Mouse (Mus musculus): Measurements from ENCODE around the gene Yars. TPM values are rescaled to one million over a fixed set of nuclear protein-coding genes. Genes with fewer than 3 reads are reported as not detected.
"Not testable (repeated sequence)": the region's sequence is repeated elsewhere in the genome, so short reads cannot be mapped to it uniquely, and the experiment has no call there.

Yars gene
- total RNA-seq, 2 experiments from 2014 or later = 83.9 to 102 TPM

DNA sequence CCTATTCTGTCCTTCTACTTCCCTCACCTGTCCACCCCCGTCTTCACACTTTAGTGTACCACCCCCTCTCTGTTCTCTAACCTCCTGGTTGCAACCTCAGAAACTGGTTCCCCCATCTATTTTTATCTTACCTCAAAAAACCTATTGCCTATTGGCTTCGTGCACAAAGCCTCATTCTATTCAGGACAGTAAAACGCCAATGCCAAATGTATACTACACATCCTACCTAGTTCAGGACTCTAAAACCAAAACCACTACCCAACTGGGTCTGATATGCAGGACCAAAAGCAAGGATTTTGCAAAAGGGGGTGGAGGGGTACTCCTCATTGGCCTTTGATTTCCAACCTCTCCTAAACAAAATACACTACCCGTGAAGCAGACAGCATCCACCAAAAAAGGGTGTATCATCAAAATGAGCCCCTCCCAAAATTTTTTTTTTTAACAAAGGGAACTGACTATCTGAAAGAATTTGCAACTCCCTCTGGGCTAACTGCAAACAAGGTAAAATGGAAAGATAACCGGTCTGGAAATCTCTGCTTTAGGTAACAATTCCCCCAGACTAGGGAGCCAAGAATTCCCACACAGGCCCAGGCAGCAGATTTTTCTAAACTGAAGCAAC is 1.4 kb upstream of the Yars start:
- no peak for DNase-seq (ENCODE audit: low spot score in 2 of 2)

DNA sequence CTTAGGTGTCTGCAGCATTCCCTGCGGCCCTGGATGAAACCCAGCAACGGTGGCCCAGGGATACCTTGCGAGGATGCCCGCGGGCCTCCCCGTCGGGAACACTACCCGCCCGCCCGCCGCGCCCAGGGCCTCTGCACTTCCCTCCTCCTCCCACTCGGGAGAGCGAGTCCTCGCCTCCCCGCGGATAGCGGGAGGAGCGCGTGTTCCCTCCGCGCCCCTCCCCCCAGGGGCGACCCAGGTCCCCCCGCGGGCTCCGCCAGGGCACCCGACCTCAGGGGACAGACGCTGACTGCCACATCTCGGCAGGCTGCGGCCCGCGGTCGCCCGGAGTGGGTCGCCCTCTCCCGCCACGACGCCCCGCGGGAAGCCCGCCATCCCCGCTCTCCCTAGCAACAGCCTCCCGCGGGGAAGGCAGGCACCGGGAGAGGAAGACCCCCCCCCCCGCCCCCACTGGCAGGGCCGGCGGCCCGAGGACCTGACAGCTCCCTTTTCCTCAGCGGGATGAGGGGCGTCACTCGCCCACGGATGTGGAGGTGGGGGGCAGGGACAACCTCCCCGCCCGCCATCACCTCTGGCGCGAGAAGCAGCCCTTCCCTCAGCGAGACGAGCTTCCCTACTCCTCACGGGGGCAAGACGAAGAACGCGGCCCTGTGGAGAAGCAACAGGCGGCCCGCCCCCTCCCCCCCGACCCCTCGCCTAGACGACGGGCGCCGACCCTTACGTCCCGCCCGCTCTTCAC is 588 bp upstream of the Yars start:
- DNase-seq (ENCODE audit: low spot score in 2 of 2) = peak; percentile 45 to 46

DNA sequence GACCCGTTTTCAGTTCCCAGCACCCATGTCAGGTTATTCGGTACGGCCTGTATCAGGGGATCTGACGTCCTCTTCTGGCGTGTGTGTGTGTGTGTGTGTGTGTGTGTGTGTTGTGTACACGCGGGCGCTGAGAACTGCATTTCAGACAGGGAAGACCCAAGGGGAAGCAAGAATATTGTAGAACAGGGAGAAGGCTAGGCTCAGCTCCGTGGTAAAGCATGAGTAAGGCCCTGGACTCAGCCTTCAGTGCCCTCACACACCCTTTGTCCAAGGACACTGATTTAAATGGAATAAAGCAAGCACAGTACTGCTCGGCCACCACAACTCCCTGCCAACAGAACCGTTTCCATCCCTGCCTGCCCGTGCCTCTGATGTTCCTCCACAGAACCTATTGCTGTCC is 978 bp downstream of the Yars start:
- DNase-seq (ENCODE audit: low spot score in 2 of 2) = no peak

DNA sequence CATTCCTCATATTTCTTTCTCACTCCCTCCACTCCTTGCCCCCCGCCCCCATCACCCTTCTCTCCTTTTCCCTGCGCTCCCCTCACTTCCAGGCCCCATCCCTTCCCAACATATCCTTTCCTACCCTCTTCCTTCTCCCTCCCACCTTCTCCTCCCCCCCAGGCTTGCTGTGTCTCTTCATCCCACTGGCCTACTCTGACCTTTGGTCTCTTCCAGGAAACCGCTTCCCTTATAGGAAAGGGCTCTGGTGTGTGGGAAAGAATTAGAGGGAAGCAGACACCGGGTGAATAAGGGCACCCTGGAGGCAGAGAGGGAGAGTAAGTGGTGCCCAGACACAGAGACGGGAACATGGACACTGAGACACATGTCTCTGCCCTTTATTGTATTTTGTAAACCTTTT is 2.1 kb downstream of the Yars start:
- DNase-seq (ENCODE audit: low spot score in 2 of 2) = no peak

DNA sequence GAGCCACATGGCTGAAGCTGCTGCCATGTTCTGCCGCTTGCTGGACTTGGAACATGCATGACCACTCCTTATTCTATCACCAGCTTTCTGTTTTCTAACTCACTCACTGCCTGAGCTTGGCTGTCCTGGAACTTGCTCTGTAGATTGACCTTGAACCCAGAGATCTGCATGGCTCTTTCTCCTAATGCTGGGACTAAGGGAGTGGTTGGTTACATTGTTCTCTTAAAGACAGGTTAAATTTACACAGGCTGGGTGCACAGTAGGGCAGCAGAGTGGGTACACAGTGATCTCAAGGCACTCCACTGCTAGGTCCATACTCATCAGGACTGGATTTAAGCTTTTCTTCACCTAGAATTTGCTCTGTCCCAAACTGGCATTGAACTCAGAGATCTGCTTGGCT is 4.7 kb downstream of the Yars start:
- no peak for DNase-seq (ENCODE audit: low spot score in 2 of 2)

DNA sequence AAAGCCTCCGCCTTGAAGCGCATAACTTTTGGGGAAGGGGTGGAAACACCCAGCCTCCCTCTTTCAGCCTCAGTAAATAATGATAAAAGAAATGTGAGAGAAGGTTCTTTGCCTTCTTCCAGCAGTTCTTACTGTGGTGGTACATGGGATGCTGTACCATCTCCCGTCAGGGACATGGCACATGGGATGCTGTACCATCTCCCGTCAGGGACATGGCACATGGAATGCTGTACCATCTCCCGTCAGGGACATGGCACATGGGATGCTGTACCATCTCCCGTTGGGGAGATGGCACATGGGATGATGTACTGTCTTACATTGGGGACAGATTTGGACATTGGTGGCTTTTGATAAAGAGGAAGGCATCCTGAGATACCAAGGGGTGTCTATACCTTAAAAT is 8.0 kb downstream of the Yars start:
- DNase-seq (ENCODE audit: low spot score in 2 of 2) = no peak

DNA sequence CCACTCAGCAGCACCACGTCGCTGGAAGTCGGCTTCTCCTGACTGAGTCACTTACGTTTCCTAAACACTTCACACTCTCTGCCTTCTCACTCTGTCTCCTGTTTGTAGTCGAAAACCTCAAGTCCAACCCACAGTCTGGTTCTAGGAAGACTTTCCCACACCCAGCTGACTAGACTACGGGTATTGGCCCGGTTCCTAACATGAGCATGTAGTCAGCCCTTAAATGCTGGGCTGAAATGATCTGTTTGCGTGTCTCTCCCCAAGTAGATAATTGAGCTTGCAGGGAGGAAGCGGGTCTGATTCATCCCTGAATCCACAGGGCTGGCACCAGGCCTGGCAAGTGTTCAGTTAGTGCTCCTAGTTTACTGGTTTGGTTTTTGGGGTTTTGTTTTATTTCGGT is 15.1 kb downstream of the Yars start:
- peak in 1 of 2 experiments; percentile 38 for DNase-seq (ENCODE audit: low spot score in 2 of 2)

DNA sequence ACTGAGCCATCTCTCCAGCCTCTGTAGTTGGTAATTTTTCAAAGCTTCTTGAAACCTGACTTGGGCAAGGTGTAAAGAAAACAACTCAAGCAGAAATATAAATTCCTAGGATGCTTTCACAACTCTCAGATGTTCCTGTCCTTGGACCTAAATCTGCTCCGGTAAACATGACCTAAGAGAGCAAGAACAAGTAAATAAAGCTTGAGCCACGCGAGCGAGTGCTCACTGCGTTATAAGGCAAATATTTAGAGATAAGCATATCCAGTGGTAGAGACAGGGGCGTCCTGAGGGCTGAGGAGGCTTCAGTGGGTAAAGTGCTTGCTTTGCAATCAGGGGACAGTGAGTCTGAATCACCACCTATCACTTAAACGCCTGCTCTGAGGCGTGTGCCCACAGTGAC is 17.2 kb downstream of the Yars start:
- no peak for DNase-seq (ENCODE audit: low spot score in 2 of 2)

DNA sequence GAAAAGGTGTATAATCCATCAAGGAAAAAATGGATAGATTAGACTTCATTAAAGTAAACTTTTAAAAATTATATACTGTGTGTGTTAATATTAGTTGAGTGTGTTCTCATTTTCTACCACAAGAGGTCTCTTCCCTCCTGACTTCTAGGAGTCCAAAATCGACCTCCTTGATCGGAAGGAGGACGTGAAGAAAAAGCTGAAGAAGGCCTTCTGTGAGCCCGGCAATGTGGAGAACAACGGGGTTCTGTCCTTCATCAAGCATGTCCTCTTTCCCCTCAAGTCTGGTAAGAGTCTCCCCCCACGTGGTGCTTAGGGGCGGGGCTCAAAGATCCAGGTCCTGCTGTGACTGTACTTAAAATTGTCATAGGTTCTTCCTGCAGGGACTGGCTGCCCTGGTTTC is 19.9 kb downstream of the Yars start:
- no peak for DNase-seq (ENCODE audit: low spot score in 2 of 2)

DNA sequence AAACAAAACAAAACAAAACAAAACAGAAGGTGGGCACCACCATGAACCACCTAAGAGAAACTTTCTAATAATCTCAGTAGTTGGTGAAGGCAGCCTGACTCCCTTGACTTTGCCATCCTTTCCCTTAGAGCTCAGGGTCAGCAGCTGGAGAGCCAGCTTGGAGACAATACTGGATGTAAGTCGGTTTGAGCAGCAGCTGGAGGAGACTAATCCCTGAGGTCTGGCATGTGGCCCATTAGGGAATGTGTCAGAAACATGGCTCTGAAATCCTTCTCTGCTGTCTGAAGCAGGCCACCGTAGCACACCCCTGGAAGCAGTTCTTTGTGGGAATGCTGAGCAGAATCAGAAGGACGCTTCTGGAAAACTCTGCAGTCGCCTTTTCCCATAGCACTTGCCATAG is 21.9 kb downstream of the Yars start:
- no peak for DNase-seq (ENCODE audit: low spot score in 2 of 2)

DNA sequence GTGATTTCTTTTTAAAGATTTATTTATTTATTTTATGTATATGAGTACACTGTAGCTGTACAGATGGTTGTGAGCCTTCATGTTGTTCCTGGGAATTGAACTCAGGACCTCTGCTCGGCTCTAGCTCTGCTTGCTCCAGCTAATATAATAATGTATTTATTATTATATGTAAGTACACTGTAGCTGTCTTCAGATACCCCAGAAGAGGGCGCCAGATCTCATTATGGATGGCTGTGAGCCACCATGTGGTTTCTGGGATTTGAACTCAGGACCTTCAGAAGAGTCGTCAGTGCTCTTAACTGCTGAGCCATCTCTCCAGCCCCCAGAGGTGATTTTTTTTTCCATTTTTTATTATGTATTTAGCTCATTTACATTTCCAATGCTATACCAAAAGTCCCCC is 22.9 kb downstream of the Yars start:
- not testable (repeated sequence) for DNase-seq (ENCODE audit: low spot score in 2 of 2)

DNA sequence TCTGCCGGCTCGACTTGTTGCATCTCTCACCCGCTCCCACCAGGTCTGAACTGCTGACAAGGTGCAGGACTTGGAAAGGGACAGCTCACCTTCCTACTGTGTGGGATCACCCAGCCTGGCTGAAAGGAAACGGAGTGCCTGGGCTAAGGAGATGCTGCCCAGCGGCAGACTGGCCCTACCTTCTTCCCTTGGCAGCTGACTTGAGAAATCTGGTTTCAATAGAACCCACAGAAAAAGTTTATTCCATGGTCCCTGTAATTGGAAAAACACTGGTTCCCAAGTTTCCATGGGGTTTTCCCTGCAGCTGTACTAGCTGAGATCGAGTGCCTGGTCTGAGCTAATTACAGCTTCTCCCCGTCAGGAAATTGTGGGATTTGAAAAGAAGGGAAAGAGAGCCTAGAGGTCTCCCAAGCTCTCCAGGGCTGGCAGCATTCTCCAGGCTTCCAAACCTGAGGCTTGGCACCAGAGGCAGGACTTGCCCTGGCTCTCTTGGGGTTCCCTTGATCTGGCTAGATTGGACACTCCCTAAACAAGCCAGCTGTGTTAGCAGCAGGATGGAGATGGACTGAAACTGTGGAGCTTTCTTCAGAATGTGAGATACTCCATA is 29.1 kb downstream of the Yars start:
- no peak for DNase-seq (ENCODE audit: low spot score in 2 of 2)

DNA sequence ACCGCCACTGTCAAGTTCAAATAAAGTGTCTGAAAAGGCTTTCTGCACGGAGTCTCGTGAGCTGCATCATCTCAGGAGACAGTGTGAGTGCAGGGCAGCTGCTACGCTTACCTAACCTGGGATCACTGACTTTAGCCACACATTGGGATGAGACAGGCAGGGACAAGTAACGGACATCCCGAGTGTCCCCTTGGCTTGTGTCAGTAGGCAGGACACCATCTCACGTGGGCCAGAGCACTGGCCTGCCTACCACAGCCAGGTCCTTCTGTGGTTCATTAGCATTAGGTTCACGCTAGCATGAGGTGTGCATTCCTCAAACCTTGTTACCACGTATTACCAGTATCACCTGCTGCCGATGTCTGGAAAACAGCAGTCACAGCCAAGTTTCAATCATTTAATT is 29.6 kb downstream of the Yars start:
- DNase-seq (ENCODE audit: low spot score in 2 of 2) = no peak

DNA sequence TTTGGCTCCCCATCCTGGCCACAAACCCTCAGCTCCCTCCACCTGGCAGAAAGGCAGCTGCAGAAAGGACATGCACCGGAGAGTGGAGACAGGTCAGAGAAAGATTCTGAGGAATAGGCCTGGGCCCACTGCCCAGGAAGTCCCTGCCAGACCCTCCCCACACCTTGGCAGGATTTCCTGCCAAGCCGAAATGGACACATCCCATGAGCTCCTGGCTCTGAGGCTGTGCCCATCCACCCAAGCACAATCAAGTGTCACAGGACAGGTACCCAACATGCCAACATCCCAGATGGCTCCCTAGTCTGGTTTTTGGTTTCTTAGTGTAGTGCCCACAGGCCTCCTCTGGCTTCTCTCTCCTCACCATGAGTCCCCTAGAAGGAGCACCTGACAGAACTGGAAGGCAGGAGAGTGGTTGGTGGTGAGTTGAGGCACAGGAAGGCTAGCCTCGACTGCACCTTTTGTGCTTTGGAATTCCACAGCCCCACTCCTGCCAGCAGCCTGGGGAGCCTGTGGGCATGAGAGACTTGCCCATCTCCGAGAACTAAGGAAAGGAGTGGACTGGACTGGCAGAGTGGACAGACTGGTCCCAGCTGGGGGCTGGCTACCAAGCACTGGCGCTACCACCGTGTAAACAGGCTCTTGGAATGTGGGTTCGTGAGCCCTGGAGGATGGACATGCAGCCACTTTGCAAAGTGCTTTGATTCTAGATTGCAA is 31.0 kb downstream of the Yars start:
- DNase-seq (ENCODE audit: low spot score in 2 of 2) = no peak

DNA sequence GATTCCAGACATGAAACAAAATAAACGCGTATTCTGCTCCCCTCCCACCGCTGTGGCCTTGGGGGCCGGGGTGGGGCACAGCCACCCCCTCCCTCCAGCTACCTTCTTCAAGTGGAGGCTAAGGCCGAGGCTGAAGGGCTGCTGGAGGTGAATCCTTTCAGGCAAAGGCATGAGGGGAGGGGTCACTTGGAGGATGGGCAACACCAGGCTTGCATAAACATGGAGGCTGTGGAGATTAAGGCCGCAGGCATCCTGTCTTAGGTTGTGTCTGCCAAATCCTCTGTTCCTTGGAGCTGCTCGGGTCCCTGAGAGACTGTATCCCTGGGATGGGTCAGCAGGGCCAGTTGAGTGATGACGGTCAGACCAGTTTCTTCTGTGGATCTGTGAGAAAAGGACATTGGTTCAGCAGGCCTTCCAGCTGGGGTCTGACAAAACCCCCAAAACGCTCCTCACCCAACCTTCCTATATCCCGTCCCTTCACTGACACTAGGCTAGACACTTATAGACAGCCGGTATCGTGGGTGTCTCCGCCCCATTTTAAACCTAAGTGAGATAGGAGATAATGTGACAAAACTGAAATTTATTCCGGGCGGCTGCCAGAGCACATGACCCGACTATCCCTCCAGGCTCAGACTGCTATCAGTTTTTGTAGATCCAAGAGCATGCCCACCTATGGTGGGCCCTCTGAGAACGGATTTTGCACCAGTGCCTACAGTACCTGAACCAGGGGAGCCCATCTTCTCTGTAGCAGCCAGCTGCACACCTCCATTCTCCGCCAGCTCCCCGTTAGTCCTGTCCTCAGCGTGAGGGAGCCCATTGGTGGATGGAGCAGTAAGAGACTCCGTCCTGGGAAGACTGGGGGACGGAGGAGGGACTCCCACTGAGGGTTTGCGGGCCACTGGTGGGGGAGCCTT is 31.8 kb downstream of the Yars start:
- no peak for DNase-seq (ENCODE audit: low spot score in 2 of 2)

DNA sequence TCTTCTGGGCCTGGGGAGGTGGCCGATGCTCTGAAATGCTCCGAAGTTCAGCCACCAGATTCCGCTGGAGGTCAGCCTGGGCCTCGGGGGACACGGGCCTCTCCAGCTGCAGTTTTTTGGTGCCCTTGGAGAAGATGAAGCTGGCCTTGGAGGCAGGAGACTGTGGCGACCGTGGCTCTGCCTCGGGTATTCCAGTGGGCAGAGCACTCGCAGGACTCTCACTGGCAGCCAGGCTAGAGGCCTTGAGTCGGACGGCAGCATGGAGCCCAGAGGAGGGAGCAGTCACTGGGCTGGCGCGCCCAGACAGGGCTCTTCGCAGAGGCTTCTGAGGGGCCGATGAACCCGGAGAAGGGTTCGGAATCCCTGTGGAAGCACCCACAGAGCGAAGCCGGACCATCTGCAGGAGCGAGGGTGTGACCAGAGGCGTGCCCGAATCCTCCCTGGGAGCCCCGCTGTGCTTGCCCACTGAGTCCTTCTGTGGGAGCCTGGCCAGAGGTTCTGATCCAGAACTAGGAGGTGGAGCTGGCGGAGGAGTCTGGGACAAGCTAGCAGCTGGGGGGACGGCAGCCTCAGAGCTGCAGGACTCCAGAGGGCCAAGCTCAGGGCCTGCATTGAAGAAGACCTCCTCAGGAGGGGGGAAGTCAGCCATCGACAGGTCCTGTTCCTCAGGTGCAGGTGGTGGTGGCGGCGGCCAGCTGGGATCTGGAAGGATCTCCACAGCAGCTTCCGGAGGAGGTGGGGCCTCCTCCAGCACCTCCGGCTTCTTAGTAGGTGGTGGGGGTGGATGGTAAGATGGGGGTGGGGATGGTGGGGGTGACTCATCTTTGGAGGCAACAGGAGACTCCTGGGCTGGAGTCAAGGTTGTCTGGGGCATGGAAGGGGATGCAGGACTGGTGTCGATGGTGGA is 32.7 kb downstream of the Yars start:
- DNase-seq (ENCODE audit: low spot score in 2 of 2) = no peak

DNA sequence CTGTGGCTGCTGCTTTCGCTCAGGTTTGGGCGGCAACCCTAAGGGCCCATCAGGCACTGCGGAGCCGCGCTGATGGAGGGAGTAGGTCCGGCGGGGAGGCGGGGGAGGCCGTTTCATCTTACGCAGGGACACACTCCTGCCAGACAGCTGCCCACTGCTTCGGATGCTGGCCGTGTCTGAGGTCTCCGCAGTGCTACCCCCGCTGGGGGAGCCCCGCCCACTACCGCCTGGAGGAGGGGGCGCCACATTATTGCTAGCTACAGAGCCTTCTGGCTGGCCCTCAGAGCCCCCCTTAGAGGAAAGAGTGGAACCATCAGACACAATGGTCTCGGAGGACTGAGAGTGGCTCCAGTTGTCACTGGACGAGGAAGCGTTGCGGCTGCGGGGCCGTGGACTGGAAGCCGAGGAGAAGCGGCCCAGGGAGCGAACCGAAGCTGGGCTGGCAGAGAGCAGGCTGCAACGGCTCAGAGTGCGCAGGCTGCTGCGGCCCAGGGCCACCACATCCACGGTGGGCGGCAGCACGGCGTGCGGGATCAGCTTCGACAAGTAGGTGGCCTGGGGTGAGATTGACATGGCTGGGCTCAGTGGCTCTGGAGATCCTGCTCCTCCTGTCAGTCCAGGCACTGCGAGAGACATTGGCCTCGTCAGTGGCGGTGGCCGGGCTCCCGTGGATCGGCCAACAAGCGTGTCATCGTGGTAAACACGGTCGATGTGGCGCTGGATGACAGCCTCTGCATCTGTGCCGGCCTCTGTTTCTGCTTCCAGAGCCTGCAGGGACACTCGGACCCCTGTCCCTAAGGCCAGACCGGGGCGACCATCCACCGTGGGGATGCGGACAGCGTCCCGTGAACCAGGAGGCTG is 34.1 kb downstream of the Yars start:
- DNase-seq (ENCODE audit: low spot score in 2 of 2) = peak in 1 of 2 experiments; percentile 54

DNA sequence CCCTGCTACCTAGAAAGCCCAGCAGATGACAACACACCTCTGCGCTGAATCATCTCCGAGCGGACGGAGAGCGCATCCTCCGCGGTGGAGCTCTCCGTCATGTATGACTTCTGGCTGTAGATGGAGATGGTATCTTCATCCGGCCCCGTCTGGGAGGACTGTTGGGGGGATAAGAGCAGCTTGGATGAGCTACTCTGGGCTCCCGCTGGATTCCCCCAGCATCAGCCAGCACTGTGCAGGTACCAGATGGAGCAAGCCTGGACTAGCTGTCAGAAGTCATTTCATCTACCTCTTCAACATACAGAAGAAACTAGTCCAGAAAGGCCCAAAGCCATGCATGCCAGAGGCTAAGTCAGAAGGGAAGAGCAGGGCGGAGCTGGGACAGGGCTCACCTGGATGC is 35.8 kb downstream of the Yars start:
- no peak for DNase-seq (ENCODE audit: low spot score in 2 of 2)

DNA sequence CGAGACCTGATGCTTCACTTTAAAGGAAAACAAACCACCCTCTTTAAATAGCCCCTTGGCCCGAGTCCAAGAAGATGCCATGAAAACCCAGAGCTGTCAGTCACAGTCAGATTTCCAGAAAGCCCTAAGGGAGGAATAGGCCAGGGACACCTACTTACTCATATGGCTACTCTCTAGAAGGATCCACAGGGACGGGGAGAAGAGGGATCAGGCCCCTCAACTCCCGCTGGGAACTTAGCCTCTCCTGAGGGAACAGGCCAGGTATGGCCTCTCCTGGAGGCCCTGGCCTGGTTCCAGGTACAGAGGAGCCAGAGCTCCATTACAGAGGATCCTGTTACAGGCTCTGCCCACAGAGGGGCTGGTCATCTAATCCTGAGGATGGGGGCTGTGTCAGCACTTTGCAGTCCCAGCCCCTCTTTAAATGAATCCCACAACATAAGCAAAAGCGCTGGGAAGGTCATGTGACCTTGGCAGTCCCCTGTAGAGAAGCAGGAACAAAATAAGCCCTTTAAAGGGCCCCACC is 36.9 kb downstream of the Yars start:
- DNase-seq (ENCODE audit: low spot score in 2 of 2) = no peak

All from left cerebral cortex, adult 18-20 months (tissue).